Mouse (Mus musculus) myocyte (in vitro differentiated cells): ENCODE measurements around the gene Gdf3.

Experiments
- MYOD1 ChIP-seq, 3 experiments: IDR thresholded peaks; one replicate each; pipeline ENCODE4 v1.6.1; 2011; ENCODE audit warnings: control low read depth in 2 of 3, low read depth in 2 of 3, mild to moderate bottlenecking in 2 of 3, moderate library complexity in 1 of 3; ENCODE audit not compliant: insufficient read length in 2 of 3, control insufficient read depth in 1 of 3
- POLR2A ChIP-seq: IDR thresholded peaks from one replicate; pipeline ENCODE4 v1.6.1; 2011; ENCODE audit warnings: low read depth, mild to moderate bottlenecking, control low read depth, moderate library complexity; ENCODE audit not compliant: insufficient read length
- POLR2AphosphoS2 ChIP-seq: IDR thresholded peaks from one replicate; pipeline ENCODE4 v1.6.1; 2011; ENCODE audit warnings: low read depth, control low read depth; ENCODE audit not compliant: insufficient read length
- SRF ChIP-seq: IDR thresholded peaks from one replicate; pipeline ENCODE4 v1.6.1; 2011; ENCODE audit warnings: low read depth; ENCODE audit not compliant: control insufficient read depth, insufficient read length
- TCF12 ChIP-seq: IDR thresholded peaks from one replicate; pipeline ENCODE4 v1.6.1; 2011; ENCODE audit warnings: mild to moderate bottlenecking, control low read depth; ENCODE audit not compliant: poor library complexity, insufficient read depth, severe bottlenecking
- USF1 ChIP-seq: IDR thresholded peaks from one replicate; pipeline ENCODE4 v1.6.1; 2011; ENCODE audit warnings: low read depth, mild to moderate bottlenecking, control low read depth, moderate library complexity

DNA sequence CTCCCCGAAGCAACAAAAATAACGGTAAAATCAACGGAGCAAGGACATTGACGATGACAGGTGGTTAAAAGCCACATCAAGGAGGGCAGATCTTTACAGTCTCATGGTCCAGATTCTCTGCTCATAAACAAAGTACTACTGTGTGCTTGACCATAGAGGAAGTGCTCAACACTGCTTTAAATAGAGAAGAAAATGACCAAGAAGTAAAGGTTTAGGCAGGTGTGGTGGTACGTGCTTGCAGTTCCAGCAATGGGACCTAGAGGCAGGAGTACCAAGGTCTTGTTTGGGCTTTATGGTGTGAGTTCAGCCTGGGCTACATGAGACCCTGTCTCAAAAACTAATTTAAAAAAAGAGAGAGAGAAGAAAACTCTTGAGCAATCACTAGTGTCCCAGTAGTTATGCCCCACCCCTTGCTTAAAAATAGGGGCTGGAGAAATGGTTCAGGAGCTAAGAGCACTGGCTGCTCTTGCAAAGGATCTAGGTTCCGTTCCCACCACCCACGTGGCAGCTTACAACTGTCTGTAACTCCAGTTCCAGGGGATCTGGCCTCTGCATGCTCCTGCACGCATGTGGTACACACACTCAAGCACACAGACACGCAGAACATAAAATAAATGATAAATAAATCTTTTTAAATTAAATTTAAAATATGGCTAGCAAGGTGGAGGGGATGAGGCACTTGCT, 10.7 kb downstream of the Gdf3 start:
- TF ChIP-seq MYOD1 (IDR thresholded peaks at IDR 0.05; ENCODE audit: control insufficient read depth in 1 of 3, insufficient read length in 2 of 3, low read depth in 2 of 3) (no peak), POLR2A (no peak), USF1 (no peak), TCF12 (no peak), POLR2AphosphoS2 (no peak), SRF (no peak)
